Mouse (Mus musculus): ENCODE results near the gene Trpm4.

Trpm4 gene

DNA sequence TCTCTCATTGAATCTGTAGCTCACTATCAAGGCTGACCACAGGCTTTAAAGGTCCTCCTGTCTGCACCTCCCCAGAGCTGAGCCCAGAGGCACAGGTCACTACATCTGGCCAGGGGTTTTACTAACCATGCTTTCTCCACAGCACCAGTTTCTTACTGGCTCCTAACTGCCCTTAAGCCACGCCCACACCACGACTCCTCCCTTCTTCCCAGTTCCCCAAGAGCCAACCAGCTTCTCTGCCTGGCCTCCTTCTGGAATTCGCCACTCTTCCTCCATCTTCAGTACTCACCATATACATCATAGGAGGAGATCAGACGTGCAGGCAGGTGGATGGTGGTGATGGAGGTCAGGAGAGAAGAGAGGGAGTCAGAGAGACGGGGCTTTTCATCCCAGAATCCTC, 19.5 kb upstream of the Trpm4 start:
- DNase-seq (ENCODE audit: low read depth, low spot score): no peak

DNA sequence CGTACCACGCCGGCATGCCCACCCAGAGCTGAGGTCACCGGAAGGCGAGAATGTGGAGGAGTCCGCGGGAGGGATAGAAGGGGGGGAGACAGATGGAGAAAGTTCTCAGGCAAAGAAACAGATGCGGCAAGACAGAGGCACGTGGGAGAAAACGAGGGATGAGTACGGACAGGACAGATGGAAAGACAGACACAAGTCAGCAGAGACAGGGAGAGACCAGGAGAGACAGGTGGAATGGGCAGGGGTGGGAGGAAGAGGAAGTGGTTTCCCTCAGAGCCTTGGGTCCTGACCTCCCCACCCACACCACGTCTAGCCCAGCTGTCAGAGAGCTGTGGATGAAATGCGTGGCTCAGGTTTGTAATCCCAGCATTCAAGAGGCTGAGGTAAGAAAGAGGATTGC, 13.3 kb upstream of the Trpm4 start:
- DNase-seq (ENCODE audit: low read depth, low spot score): no peak

- DNase-seq (ENCODE audit: low read depth, low spot score): no peak
Observed at GRCm38 (mm10) chr7:45343543-45343942, 10.0 kb upstream of the Trpm4 start.

- no peak for DNase-seq (ENCODE audit: low read depth, low spot score)
Observed at GRCm38 (mm10) chr7:45342081-45342480, 8.5 kb upstream of the Trpm4 start.

DNA sequence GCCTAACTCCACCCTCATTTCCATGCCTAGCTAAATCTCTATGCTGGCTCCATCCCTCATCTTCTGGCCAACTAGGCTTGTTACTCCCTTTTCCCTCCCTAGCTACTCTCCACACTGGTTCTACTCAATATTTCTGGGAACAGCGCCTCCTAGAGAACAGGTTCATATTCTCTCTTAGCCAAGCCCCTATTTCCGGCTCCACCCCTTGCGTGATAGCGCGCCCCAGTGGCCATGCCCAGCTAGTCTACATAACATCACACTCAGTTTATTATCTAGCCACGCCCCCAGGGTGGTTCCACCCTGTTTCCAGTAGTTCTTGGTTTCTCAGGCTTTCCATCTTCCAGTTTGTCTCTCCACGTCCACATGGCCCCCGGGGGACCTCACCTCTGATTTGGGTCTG, 7.7 kb upstream of the Trpm4 start:
- DNase-seq (ENCODE audit: low read depth, low spot score): peak; percentile 70

GRCm38 (mm10) chr7:45340669-45341068, 7.1 kb upstream of the Trpm4 start:
- DNase-seq (ENCODE audit: low read depth, low spot score): peak; percentile 50

DNA sequence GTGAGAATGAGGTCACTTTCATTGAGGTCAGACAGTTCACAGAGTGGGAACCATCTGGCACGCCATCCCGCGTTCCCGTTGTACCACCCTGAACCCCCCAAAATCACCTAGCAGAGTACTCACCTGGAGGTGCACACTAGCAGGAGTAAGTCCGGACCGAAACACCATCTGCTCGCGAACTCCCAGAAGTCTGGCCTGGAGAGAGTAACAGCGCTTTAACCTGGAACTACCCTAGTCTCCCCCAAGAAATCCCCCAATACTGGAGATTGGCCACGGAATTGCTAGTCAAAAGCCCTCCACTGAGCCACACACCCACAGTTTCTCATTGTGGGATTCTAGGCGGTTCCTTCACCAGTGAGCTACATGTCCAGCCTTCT, 6.5 kb upstream of the Trpm4 start:
- no peak for DNase-seq (ENCODE audit: low read depth, low spot score)

GRCm38 (mm10) chr7:45339410-45340065, 6.0 kb upstream of the Trpm4 start:
- peak; percentile 39 for DNase-seq (ENCODE audit: low read depth, low spot score)

DNA sequence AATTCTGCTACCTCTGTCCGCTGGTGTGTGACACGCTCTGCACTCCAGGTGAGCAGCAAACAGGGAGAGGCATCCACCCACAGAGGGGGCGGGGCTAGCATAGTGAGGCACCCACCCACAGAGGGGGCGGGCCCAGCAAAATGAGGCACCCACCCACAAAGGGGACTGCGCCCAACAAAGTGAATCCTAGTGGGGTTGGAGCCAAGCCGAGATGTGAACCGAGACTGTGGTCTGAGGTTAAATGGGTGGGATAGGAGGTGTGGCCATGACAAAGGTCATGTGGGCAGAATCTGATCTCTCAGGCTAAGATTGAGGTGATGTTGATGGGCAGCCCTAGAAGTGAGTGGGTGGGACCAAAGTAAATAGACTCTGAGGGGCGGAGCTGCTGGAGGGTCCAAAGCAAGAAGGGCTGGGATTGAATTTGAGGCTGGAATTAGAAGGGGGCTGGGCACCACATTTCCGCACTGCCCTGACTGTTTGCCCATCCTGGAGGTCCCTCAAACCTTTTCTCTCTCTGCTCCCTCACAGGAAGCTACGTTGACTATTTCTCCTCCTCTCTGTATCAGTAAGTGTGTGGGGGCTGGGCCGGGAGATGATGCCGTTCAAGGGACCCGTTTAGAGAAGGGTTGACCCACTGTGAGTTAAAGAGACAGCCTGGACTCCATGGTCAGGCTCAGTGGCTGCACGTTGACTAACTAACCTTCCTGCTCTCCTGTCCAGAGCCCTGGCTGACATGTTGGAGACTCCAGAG, 4.8 kb upstream of the Trpm4 start:
- DNase-seq (ENCODE audit: low read depth, low spot score): no peak

GRCm38 (mm10) chr7:45337469-45337868, 3.9 kb upstream of the Trpm4 start:
- DNase-seq (ENCODE audit: low read depth, low spot score): no peak

- no peak for DNase-seq (ENCODE audit: low read depth, low spot score)
Observed at GRCm38 (mm10) chr7:45336319-45336718, 2.7 kb upstream of the Trpm4 start.

- DNase-seq (ENCODE audit: low read depth, low spot score): no peak
Observed at GRCm38 (mm10) chr7:45335056-45335455, 1.5 kb upstream of the Trpm4 start, which contains the start of gene Hrc. Gene Hrc (plus strand): TSS chr7:45335290.

- DNase-seq (ENCODE audit: low read depth, low spot score): no peak
Observed at GRCm38 (mm10) chr7:45334605-45335004, 1.0 kb upstream of the Trpm4 start.

DNA sequence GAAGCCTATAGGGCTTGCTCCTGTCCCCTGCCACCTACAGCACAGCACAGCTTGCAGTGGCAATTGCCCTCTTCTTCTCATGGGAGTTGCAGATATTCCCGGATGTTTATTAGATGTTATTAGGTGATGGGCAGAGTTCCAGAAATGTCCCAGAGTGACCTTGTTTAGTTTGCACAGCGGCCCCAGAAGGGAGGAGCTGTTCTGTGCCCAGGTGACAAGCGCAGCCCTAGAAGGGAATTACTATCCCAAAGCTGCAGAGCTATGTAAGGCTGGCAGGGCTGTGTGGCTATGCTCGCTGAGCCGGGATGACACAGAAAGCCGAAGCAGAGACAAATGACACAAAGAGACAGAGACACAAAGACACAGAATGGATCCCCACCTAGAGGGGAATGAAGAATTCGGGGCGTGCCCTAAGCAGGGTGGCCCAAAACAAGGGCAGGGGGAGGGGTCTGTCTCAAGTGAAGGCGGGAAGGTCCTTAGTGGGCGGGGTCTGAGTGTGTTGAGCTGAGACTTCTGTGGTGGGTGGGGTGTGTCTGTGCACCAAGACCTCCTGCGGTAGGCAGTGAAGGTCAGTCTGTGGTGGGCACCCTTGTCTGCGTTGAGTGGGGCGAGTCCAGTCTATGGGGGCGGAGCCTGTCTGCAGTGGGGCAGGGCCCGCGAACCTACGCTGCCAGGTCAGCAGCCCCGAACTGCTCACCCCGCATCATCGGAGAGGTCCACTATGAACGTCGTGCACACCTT, 725 bp downstream of the Trpm4 start:
- DNase-seq (ENCODE audit: low read depth, low spot score): no peak

DNA sequence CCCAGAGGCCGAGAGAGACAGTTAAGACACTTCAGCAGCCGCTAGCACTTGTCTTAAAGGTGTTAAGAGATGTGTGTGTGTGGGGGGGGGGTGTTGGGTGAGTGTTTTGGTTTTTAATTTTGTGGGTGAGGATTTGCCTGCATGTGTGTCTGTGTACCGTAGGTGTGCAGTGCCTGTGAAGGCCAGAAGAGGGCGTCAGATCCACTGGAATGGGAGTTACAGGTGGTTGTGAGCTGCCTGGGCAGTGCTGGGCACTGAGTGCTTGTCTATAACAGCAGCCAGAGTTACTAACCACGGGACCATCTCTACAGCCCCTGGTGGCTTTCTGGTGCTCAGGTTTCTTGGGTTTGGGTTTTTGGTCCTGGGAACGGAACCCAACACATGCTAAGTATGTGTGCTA, 2.1 kb downstream of the Trpm4 start:
- DNase-seq (ENCODE audit: low read depth, low spot score): no peak

- no peak for DNase-seq (ENCODE audit: low read depth, low spot score)
Observed at GRCm38 (mm10) chr7:45328841-45329475, 4.6 kb downstream of the Trpm4 start.

DNA sequence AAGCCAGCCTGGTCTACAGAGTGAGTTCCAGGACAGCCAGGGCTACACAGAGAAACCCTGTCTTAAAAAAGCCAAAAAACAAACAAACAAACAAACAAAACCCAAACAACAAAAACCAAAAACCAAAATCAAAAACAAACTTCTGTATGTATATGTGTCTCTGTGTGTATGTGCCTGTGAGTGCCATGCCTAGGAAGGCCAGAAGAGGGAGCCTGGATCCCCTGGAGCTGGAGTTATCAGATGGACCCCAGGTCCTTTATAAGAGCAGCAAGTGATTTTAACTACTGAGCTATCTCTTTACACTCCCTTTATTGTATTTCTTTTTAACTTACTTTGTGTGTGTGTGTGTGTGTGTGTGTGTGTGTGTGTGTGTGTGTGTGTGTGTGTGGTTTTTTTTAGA, 7.8 kb downstream of the Trpm4 start:
- DNase-seq (ENCODE audit: low read depth, low spot score): no peak

DNA sequence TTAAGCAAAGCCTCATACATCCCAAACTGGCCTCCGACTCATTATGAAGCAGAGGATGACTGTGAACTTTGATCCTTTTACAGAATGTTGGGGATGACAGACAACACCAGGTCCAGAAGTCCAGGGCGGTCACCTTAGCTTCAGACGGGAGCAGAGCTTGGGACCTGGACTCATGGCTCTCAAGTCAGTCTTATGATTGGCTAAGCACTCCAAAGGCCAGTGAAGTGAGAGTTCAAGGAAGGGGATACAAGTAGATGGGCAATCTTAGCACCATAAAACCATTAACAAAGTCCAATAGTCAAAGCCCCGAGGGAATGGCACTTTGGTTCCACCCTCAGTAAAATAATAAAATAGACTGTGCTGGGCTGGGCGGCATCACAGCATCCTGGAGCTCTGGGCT, 10.5 kb downstream of the Trpm4 start:
- no peak for DNase-seq (ENCODE audit: low read depth, low spot score)

DNA sequence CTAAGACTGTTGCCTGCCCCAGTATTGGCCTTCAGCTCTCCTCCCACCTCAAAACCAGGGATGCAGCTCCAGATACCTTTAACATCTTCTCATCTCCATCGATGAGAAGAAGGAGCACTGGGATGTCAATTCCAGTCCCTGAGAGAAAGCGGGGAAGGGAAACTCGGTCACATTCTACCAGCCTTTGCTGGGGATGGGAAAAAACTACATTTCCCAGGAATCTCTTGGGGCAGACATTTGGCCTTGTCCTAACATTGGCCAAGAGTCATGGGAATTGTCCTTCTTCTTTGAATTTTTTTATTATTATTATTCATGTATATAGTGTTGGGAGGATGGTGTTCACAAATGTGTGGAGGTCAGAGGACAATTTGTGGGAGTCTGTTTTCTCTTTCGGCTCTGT, 11.3 kb downstream of the Trpm4 start:
- DNase-seq (ENCODE audit: low read depth, low spot score): no peak

GRCm38 (mm10) chr7:45316536-45316935, 17.0 kb downstream of the Trpm4 start:
- no peak for DNase-seq (ENCODE audit: low read depth, low spot score)

GRCm38 (mm10) chr7:45315182-45315701, 18.3 kb downstream of the Trpm4 start:
- no peak for DNase-seq (ENCODE audit: low read depth, low spot score)

GRCm38 (mm10) chr7:45313495-45313894, 20.1 kb downstream of the Trpm4 start:
- no peak for DNase-seq (ENCODE audit: low read depth, low spot score)
